Mouse (Mus musculus) common myeloid progenitor, adult 5-6 weeks (primary cell): ENCODE measurements at regions not wholly inside any gene's neighbourhood (a gene's known extent, or its start where the extent isn't known, plus 50 kb on each side); places are given as distances from the start of the nearest gene placed in this dataset.

ENCODE experiments used
- ATAC-seq: replicated peaks from 2 replicates; pipeline ENCODE4 v1.8.0; 2016; ENCODE audit warnings: low read depth, mild to moderate bottlenecking, moderate TSS enrichment, inconsistent platforms; ENCODE audit not compliant: poor library complexity, severe bottlenecking

- no peak for ATAC-seq
These were observed 78.4 kb upstream of the Nav3 start for GRCm38 (mm10) chr10:110534387-110534786.

- ATAC-seq = no peak
These were observed 86.7 kb upstream of the Nav3 start for GRCm38 (mm10) chr10:110542712-110543111.

GRCm38 (mm10) chr10:110548391-110548790, 92.4 kb upstream of the Nav3 start:
- no peak for ATAC-seq

GRCm38 (mm10) chr10:110553954-110554353, 98.0 kb upstream of the Nav3 start:
- no peak for ATAC-seq

- ATAC-seq = no peak
These were observed 100.4 kb upstream of the Nav3 start for GRCm38 (mm10) chr10:110556326-110556883.

GRCm38 (mm10) chr10:110563057-110563456, 107.1 kb upstream of the Nav3 start:
- no peak for ATAC-seq

GRCm38 (mm10) chr10:110563571-110563970, 107.6 kb upstream of the Nav3 start:
- no peak for ATAC-seq

GRCm38 (mm10) chr10:110566260-110567050, 110.5 kb upstream of the Nav3 start:
- no peak for ATAC-seq

GRCm38 (mm10) chr10:110570465-110570864, 114.5 kb upstream of the Nav3 start:
- ATAC-seq = no peak

- ATAC-seq = no peak
These were observed 115.2 kb upstream of the Nav3 start for GRCm38 (mm10) chr10:110571179-110571578.

- no peak for ATAC-seq
These were observed 117.5 kb upstream of the Nav3 start for GRCm38 (mm10) chr10:110573530-110573929.

- no peak for ATAC-seq
These were observed 130.0 kb upstream of the Nav3 start for GRCm38 (mm10) chr10:110586029-110586428.

- no peak for ATAC-seq
These were observed 130.5 kb upstream of the Nav3 start for GRCm38 (mm10) chr10:110586507-110586906.

- ATAC-seq = no peak
These were observed 131.5 kb upstream of the Nav3 start for GRCm38 (mm10) chr10:110587529-110587928.

GRCm38 (mm10) chr10:110600352-110600853, 144.4 kb upstream of the Nav3 start:
- ATAC-seq = no peak

GRCm38 (mm10) chr10:110610336-110610735, 134.9 kb upstream of the E2f7 start:
- ATAC-seq = no peak

GRCm38 (mm10) chr10:110617004-110617403, 128.2 kb upstream of the E2f7 start:
- ATAC-seq = no peak

GRCm38 (mm10) chr10:110619193-110619592, 126.0 kb upstream of the E2f7 start:
- no peak for ATAC-seq

- ATAC-seq = no peak
These were observed 119.6 kb upstream of the E2f7 start for GRCm38 (mm10) chr10:110625644-110626043.

GRCm38 (mm10) chr10:110640406-110640805, 104.8 kb upstream of the E2f7 start:
- ATAC-seq = no peak

- no peak for ATAC-seq
These were observed 103.1 kb upstream of the E2f7 start for GRCm38 (mm10) chr10:110642065-110642690.
